Mouse (Mus musculus) liver, adult 2 months (tissue): ENCODE results near the gene Prr7.

ENCODE experiments used
- CTCF ChIP-seq: fragments of 200-500 bp; IDR thresholded peaks from 2 replicates; pipeline ENCODE4 v1.5.1; 2011; ENCODE audit warnings: low read depth, low read length, control low read depth
- POLR2A ChIP-seq: fragments of 200-500 bp; IDR thresholded peaks from 2 replicates; pipeline ENCODE4 v1.6.1; 2011; ENCODE audit warnings: low read length, control low read depth; ENCODE audit not compliant: insufficient read depth; ENCODE audit errors: extremely low read depth

DNA sequence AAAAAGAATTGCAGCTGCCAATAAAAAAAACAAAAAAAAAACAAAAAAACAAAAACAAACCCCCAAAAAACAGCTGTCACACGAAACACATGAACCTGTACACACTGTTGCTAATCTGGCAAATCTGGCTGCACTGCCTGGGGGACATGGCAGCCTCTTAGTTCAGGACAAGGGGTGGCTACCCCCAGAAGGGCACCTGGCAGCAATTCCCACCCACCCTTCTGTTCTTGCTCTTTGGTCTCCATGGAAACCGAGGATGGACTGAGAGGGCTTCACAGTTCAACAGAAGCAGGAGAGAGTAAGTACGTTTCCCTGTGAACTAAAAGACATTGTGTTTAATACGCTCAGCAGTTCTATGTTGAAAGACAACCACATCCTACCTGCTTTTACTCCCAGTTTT lies 31.6 kb downstream of the Prr7 start:
- TF ChIP-seq CTCF (no peak), POLR2A (no peak)
